Mouse (Mus musculus): Measurements from ENCODE around the gene Stat4.

DNA sequence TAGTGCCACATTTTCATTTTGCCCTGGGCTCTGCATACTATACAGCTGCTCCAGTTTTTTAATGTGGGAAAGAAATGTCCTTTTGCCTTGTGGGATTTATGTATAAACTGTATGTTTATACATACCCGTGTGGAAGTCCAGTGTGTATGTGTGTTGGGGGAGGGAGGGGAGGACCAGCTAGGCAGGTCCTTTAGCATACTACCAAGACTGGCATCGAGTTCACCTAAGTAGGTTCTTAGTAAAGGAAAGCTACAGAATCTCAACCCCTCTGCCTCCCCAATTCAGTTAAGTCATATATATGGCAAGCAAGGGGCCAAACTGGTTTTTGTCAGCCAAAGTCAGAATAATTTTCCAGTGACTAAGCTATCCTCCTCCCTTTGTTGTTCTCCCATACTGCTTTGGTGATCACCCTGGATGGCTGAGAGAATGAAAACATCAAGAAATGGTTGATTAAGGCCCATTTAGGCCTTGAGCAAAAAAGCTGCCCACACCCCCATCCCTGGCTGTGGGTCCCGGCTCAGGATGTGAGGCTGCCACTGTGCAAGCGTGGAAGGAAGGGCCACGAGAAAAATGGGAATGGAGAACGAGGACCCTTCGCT, 126.2 kb downstream of the Stat4 start:
- TF ChIP-seq GATA1 (IDR thresholded peaks at IDR 0.05; ENCODE audit: low read length) = no peak
- no peak for TF ChIP-seq TAL1 (IDR thresholded peaks at IDR 0.05; ENCODE audit: low read length)

All from erythroblast, embryonic 14.5 days (primary cell).